Mouse (Mus musculus) layer of hippocampus, adult 2 months (tissue): ENCODE results near the gene Hist1h2bg. TPM values are rescaled to one million over a fixed set of nuclear protein-coding genes. Genes with fewer than 3 reads are reported as not detected.
"Not testable (repeated sequence)": the region's sequence is repeated elsewhere in the genome, so short reads cannot be mapped to it uniquely, and the experiment has no call there.

Experiments
- DNase-seq, 2 experiments: peaks; one replicate each; pipeline ENCODE4 v3.0.0; 2022; ENCODE audit warnings: low spot score in 2 of 2
- H3K27ac ChIP-seq: fragments of 200-600 bp; 2 replicates; pipeline ENCODE4 v1.8.1; 2022
- H3K4me3 ChIP-seq: fragments of 200-600 bp; 2 replicates; pipeline ENCODE4 v1.8.1; 2022; ENCODE audit warnings: mild to moderate bottlenecking
- CTCF ChIP-seq: fragments of 200-600 bp; conservative IDR thresholded peaks from 2 replicates; pipeline ENCODE4 v1.8.1; 2022; ENCODE audit warnings: antibody characterized with exemption, mild to moderate bottlenecking, moderate library complexity
- total RNA-seq, 2 experiments: library from RNA; stranded (reverse); gene quantifications; 2 replicates each; pipeline ENCODE4 v1.2.3; 2021

The Hist1h2bg gene
- total RNA-seq, 2 experiments from 2014 or later = 74.0 to 78.9 TPM

- Histone ChIP-seq H3K27ac (peak overlapping the region; percentile 40; the same call in 1 of the 2 replicates), H3K4me3 (peak overlapping the region; percentile 62)
- DNase-seq = no peak
- TF ChIP-seq CTCF = no peak
Measured at GRCm38 (mm10) chr13:23534368-23535131, 36.6 kb upstream of the Hist1h2bg start.

GRCm38 (mm10) chr13:23535137-23536075, 35.8 kb upstream of the Hist1h2bg start, which contains the start of gene Hist1h3g:
Hist1h3g (plus strand) TSS chr13:23535422.
- H3K27ac ChIP-seq = peak within 1 kb of the TSS; percentile 40; the same call in 1 of the 2 replicates
- H3K4me3 ChIP-seq = peak within 1 kb of the TSS; percentile 62
- peak; percentile 36; the same call in 1 of the 2 replicates for TF ChIP-seq CTCF
- DNase-seq = peak; percentile 86 to 93

DNA sequence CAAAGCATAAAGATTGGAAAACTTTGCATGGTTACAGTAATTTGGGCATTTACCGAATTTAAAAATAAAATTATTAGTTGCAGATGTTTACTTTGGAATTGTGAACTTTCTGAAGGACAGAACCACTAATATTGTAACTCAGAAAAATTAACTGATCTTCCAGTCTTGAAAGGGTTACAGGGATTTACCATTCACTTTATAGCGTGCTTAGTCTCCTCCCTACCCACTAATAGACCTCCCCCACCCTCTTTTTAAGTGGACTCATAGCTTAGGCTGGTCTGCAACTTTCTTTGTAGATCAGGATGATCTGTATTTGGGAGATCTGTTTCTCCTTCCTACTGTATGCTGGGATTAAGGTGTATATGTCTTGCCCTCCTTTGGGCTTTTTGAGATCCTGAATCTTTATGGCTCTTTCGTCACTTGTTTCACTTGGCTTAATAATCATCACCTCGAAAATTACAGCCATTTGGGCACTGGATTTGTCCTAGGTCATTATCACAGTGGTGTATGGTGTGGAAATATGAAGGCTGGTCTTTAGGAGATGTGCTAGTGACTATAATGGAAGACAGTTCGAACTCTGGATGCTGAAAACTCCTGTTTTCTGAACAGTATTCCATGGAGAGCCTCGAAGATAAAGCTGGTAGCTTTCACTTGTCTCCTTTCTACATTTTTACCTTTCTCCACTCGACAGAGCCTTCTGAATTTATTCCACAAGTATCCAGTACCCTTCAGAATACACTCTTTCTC, 34.9 kb upstream of the Hist1h2bg start:
- no peak overlapping the region for H3K27ac ChIP-seq
- TF ChIP-seq CTCF = no peak
- no peak overlapping the region; the same call in 1 of the 2 replicates for H3K4me3 ChIP-seq
- no peak for DNase-seq

GRCm38 (mm10) chr13:23537006-23537710, 34.0 kb upstream of the Hist1h2bg start:
- Histone ChIP-seq H3K27ac (no peak overlapping the region), H3K4me3 (no peak overlapping the region)
- DNase-seq = no peak
- no peak for TF ChIP-seq CTCF

GRCm38 (mm10) chr13:23538249-23538648, 32.9 kb upstream of the Hist1h2bg start:
- no peak for DNase-seq
- Histone ChIP-seq H3K27ac (no peak overlapping the region), H3K4me3 (no peak overlapping the region)
- TF ChIP-seq CTCF = no peak

DNA sequence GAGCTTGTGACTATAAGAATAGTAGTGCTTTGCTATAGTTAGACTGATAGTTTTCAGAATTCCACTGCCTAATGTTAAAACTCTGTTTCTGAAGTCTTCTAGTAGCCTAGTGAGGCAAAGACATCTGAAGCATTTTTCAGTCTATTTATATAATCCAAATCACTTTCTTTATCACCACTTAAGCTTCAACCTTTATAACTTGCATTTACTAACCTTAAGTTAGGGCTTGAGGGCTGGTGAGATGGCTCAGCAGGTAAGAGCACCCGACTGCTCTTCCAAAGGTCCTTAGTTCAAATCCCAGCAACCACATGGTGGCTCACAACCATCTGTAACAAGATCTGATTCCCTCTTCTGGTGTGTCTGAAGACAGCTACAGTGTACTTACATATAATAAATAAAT, 31.4 kb upstream of the Hist1h2bg start:
- H3K27ac ChIP-seq, DNase-seq, H3K4me3 ChIP-seq: not testable (repeated sequence)

- TF ChIP-seq CTCF = no peak
- Histone ChIP-seq H3K27ac (no peak overlapping the region), H3K4me3 (no peak overlapping the region)
- DNase-seq = no peak
Measured at GRCm38 (mm10) chr13:23541497-23541896, 29.7 kb upstream of the Hist1h2bg start.

DNA sequence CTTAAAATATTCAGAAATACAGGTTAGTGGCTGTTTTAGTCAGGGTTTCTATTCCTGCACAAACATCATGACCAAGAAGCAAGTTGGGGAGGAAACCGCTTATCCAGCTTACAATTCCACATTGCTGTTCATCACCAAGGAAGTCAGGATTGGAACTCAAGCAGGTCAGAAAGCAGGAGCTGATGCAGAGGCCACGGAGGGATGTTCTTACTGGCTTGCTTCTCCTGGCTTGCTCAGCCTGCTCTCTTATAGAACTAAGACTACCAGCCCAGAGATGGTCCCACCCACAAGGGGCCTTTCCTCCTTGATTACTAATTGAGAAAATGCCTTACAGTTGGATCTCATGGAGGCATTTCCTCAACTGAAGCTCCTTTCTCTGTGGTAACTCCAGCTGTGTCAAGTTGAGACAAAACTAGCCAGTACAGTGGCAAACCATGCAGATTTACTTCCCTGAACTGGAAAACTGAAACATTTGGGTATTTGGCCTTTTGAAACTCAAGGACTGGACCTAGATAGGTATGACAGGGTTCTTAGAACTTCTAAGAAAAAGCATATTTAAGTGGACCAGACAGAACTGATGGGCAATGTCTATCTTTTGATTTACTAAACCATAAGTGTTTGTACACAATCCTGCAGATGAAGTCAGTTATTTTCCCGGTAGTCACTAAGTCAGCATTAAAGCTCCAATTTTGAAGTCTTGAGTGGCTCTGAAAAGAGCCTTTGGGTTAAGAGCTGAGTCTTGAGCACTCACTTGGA, 28.8 kb upstream of the Hist1h2bg start:
- not testable (repeated sequence) for DNase-seq, H3K27ac ChIP-seq
- peak overlapping the region; percentile 70 for H3K4me3 ChIP-seq

DNA sequence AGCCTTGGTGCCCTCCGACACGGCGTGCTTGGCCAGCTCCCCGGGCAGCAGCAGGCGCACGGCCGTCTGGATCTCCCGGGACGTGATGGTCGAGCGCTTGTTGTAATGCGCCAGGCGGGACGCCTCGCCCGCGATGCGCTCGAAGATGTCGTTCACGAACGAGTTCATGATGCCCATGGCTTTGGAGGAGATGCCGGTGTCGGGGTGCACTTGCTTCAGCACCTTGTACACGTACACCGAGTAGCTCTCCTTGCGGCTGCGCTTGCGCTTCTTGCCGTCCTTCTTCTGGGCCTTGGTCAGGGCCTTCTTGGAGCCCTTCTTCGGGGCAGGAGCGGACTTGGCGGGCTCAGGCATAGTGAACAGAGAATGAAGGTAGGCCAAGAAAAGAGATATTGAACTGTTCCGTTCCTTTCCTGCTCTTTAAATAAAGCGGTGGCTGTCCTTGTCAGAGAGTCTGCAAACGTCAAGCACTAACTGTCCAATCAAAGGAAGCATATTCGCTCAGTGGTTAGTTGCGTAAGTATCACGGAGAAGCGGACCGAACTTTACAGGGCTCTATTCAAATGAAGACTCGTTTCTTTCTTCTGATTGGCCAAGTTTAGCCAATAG, 28.1 kb upstream of the Hist1h2bg start, which contains the start of gene Hist1h2bh:
Gene Hist1h2bh, minus strand, starts transcription at position 394 of the 609 bp plus-strand sequence.
- peak within 1 kb of the TSS; percentile 68; the same call in 1 of the 2 replicates for H3K27ac ChIP-seq
- peak within 1 kb of the TSS; percentile 70 for H3K4me3 ChIP-seq
- DNase-seq = peak; percentile 54 to 93

DNA sequence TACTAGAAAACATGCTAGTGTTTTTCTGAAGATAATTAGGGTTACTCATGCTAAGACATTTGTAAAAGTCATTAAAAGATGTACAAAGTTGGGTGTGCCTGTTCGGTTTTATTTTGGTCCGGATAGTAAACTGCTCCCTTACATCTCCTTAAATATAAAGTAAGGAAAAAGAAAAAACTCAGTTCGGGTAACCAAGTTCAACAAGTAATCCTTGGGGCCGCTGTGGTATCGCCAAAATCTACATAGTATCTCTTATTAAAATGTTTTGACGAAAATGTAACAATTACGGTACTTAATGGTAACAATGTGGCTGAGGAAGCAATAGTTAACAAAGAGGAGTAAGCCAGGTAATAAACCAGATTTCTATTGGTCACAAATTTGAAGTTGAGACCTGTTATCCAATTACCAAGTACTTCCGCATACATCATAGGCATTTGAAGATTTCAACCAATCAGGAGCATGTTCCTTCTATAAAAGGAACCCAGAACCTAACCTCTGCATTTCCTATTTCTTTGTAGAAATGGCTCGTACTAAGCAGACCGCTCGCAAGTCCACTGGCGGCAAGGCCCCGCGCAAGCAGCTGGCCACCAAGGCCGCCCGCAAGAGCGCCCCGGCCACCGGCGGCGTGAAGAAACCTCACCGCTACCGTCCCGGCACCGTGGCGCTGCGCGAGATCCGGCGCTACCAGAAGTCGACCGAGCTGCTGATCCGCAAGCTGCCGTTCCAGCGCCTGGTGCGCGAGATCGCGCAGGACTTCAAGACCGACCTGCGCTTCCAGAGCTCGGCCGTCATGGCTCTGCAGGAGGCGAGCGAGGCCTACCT, 27.0 kb upstream of the Hist1h2bg start, which contains the start of gene Hist1h3f:
Gene Hist1h3f, plus strand, starts transcription at position 88 of the 822 bp plus-strand sequence.
- Histone ChIP-seq H3K4me3 (peak within 1 kb of the TSS; percentile 70), H3K27ac (peak within 1 kb of the TSS; percentile 83)
- peak; percentile 73 to 89 for DNase-seq
- TF ChIP-seq CTCF = no peak

- peak overlapping the region; percentile 70 for H3K4me3 ChIP-seq
- peak overlapping the region; percentile 83 for H3K27ac ChIP-seq
- not testable (repeated sequence) for DNase-seq
Measured at GRCm38 (mm10) chr13:23544787-23545120, 26.4 kb upstream of the Hist1h2bg start.
